Mouse (Mus musculus): Measurements from ENCODE around the gene Fbxl14.

DNA sequence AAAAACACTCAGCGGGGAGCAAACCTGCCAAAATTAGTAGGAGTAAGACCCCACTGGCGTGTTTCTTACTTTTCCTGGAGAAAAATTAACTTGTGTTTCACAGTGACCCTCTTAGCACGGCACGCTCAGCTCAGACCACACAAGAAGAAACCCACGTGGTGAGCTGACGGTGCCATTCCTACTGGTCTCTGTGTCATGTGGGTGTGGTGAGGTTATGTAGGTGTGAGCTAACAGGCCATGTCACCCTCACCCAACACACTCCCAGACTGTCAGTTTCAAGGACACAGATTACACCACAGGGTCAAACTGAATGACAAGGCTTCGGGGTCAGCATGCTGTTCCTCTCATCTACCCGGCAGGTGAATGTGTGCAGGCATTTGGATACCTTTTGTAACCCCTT lies 25.3 kb downstream of the Fbxl14 start:
- no peak for TF ChIP-seq CTCF (IDR thresholded peaks at IDR 0.05; ENCODE audit: borderline replicate concordance, insufficient read depth, low read length)
- TF ChIP-seq POLR2A (IDR thresholded peaks at IDR 0.05; ENCODE audit: low read depth, low read length) = no peak
